Mouse (Mus musculus) small intestine, adult 2 months (tissue): ENCODE data around the gene Nme2. TPM values are rescaled to one million over a fixed set of nuclear protein-coding genes. Genes with fewer than 3 reads are reported as not detected.

Experiments used
- H3K27ac ChIP-seq: fragments of 200-500 bp; 2 replicates; pipeline ENCODE4 v1.5.1; 2012; ENCODE audit warnings: low read depth, low read length, control low read depth, inconsistent platforms; ENCODE audit not compliant: insufficient read depth
- H3K27me3 ChIP-seq: fragments of 200-500 bp; 2 replicates; pipeline ENCODE4 v1.6.1; 2012; ENCODE audit warnings: mild to moderate bottlenecking, moderate library complexity, low read length, inconsistent platforms; ENCODE audit not compliant: control insufficient read depth, insufficient read depth
- H3K36me3 ChIP-seq: fragments of 200-500 bp; 2 replicates; pipeline ENCODE4 v1.6.1; 2012; ENCODE audit warnings: mild to moderate bottlenecking, low read length, control low read depth, inconsistent platforms; ENCODE audit not compliant: control insufficient read depth, insufficient read depth
- H3K4me1 ChIP-seq: fragments of 200-500 bp; 2 replicates; pipeline ENCODE4 v1.6.1; 2012; ENCODE audit warnings: low read length, inconsistent platforms, mixed read lengths; ENCODE audit not compliant: control insufficient read depth, insufficient read depth, insufficient read length
- H3K4me3 ChIP-seq: fragments of 200-500 bp; 2 replicates; pipeline ENCODE4 v1.5.1; 2012; ENCODE audit warnings: low read depth, mild to moderate bottlenecking, control low read depth, inconsistent platforms, low read length, moderate library complexity
- CTCF ChIP-seq: fragments of 200-500 bp; IDR thresholded peaks from 2 replicates; pipeline ENCODE4 v1.5.1; 2012; ENCODE audit warnings: low read depth, mild to moderate bottlenecking, control low read depth, inconsistent platforms, low read length, moderate library complexity, mixed read lengths; ENCODE audit not compliant: insufficient replicate concordance, insufficient read length; ENCODE audit errors: extremely low read depth
- POLR2A ChIP-seq: fragments of 200-500 bp; IDR thresholded peaks from 2 replicates; pipeline ENCODE4 v1.6.1; 2012; ENCODE audit warnings: low read depth, mild to moderate bottlenecking, control low read depth, inconsistent platforms, low read length, moderate library complexity
- WGBS: fragments of 180-500 bp; shearing (Covaris S2); methylation state at CpG from one replicate; pipeline ENCODE4 v1.1.7; 2018; 5-methylcytosine and 5-hydroxymethylcytosine counted together
- polyA plus RNA-seq: library from polyadenylated mRNA; depleted of rRNA; stranded (reverse); fragments of >200 nt; gene quantifications from 2 replicates; pipeline ENCODE4 v1.2.3, GENCODE M21; 2012

The Nme2 gene
- polyA plus RNA-seq, 1 experiment, result 114 TPM

DNA sequence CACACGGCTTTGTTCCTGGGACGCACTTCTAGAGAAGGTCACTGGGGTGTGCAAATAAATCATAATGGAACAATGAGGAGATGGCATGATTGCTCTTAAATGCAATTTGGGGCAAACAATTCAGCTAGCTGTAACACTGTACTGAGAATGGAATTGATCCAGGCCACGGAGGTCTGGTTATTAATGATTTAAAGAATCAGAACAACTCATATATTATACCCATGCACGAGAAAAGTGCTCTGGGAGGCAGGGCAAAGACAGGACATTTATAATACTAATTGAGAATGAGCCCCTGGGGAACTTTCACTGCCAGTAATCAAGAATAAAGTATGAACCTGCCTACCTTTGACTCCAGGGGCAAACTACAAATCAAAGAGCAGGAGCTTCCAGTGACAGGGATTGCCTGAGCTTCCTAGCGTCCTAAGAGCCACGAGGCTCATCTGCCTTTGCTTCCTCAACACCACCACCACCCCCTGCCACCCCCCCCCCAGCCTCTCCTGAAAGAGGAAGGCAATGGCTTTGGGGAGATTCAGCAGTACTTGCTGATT is 23.5 kb upstream of the Nme2 start:
- Histone ChIP-seq H3K27ac (no peak overlapping the region), H3K36me3 (no peaks in the 10 kb centered on the region), H3K27me3 (no peaks in the 10 kb centered on the region), H3K4me3 (no peak overlapping the region), H3K4me1 (peaks cover 2% of the 10 kb centered on the region; the same call in 1 of the 2 replicates)
- WGBS, result 28% methylated on average over 6 of the region's 6 CpGs
- TF ChIP-seq CTCF (no peak), POLR2A (no peak)

GRCm38 (mm10) chr11:93972951-93973350 is 16.9 kb upstream of the Nme2 start:
- Histone ChIP-seq H3K27me3 (no peaks in the 10 kb centered on the region), H3K4me1 (no peaks in the 10 kb centered on the region), H3K4me3 (no peak overlapping the region), H3K36me3 (no peaks in the 10 kb centered on the region), H3K27ac (no peak overlapping the region)
- TF ChIP-seq POLR2A (no peak), CTCF (no peak)
- WGBS, result 88% methylated on average over 5 of the region's 5 CpGs

- H3K36me3 ChIP-seq, result peaks cover 7% of the 10 kb centered on the region
- H3K4me1 ChIP-seq, result no peaks in the 10 kb centered on the region; the same call in 1 of the 2 replicates
- no peak for TF ChIP-seq CTCF
- no peaks in the 10 kb centered on the region for H3K27me3 ChIP-seq
- H3K27ac ChIP-seq, result no peak overlapping the region
- no peak overlapping the region for H3K4me3 ChIP-seq
- 75% methylated on average over 1 of the region's 1 CpGs for WGBS
Observed at GRCm38 (mm10) chr11:93969799-93970198, 13.7 kb upstream of the Nme2 start.

DNA sequence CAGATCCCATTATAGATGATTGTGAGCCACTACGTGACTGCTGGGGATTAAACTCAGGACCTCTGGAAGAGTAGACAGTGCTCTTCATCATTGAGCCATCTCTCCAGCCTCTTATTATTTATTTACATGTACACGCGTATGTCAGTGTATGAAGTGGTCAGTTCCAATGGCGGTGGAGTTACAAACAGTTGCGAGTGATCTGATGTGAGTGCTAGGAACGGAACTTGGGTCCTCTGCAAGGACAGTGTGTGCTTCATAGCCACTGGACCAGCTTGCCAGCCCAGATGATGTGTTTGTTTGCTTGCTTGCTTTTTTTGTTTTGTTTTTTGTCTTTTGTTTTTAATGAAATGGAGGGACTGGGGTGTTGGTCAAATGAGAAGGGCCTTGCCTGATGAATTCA is 13.1 kb upstream of the Nme2 start:
- 95% methylated on average over 6 of the region's 6 CpGs for WGBS
- peaks cover 9% of the 10 kb centered on the region for H3K36me3 ChIP-seq
- TF ChIP-seq CTCF, result no peak
- no peak for TF ChIP-seq POLR2A

DNA sequence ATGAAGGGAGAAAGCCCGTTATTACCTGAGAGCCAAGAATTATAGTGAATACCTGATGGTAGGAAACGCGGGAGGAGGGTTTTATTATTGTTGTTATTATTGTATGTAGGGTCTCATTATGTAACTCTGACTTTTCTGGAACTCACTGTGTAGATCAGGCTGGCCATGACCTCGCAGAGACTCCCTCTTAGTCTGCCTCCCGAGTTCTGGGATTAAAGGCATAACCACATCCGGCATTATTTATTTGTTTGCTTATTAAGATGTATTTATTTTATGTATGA is 12.7 kb upstream of the Nme2 start:
- H3K4me3 ChIP-seq, result no peak overlapping the region
- H3K4me1 ChIP-seq, result no peaks in the 10 kb centered on the region; the same call in 1 of the 2 replicates
- H3K27me3 ChIP-seq, result no peaks in the 10 kb centered on the region
- 31% methylated on average over 6 of the region's 6 CpGs for WGBS
- H3K36me3 ChIP-seq, result peaks cover 11% of the 10 kb centered on the region
- no peak for TF ChIP-seq CTCF
- TF ChIP-seq POLR2A, result no peak
- no peak overlapping the region for H3K27ac ChIP-seq

More for the DNA sequence above, 13.1 kb upstream of the Nme2 start:
- H3K27ac ChIP-seq, result no peak overlapping the region
- no peaks in the 10 kb centered on the region for H3K27me3 ChIP-seq
- H3K4me3 ChIP-seq, result no peak overlapping the region
- no peaks in the 10 kb centered on the region; the same call in 1 of the 2 replicates for H3K4me1 ChIP-seq

GRCm38 (mm10) chr11:93968005-93968847 is 12.2 kb upstream of the Nme2 start, which contains the start of the genes Gm20390 and Nme1:
Gm20390 (minus strand) TSS chr11:93968293.
Nme1 (minus strand) TSS chr11:93968521.
- Histone ChIP-seq H3K36me3 (peaks cover 13% of the 10 kb centered on the region), H3K4me3 (peak within 1 kb of the TSS; percentile 73), H3K27me3 (no peaks in the 10 kb centered on the region), H3K4me1 (no peaks in the 10 kb centered on the region; the same call in 1 of the 2 replicates), H3K27ac (peak within 1 kb of the TSS; percentile 18)
- under 1% methylated on average over 40 of the region's 40 CpGs for WGBS
- peak; percentile 57 for TF ChIP-seq POLR2A
- peak; percentile 88; the same call in 1 of the 2 replicates for TF ChIP-seq CTCF

GRCm38 (mm10) chr11:93967381-93967780 is 11.3 kb upstream of the Nme2 start:
- Histone ChIP-seq H3K4me1 (no peaks in the 10 kb centered on the region; the same call in 1 of the 2 replicates), H3K27ac (peak overlapping the region; percentile 18), H3K36me3 (peaks cover 13% of the 10 kb centered on the region), H3K4me3 (peak overlapping the region; percentile 73), H3K27me3 (no peaks in the 10 kb centered on the region)
- 3% methylated on average over 11 of the region's 11 CpGs for WGBS
- TF ChIP-seq POLR2A, result no peak
- no peak for TF ChIP-seq CTCF
